Mouse (Mus musculus): ENCODE results near the gene Eif3k. TPM values are rescaled to one million over a fixed set of nuclear protein-coding genes. Genes with fewer than 3 reads are reported as not detected.
A peak's percentile ranks its signal among the peaks of the same experiment; 100 is the strongest.

Gene Eif3k
- polyA plus RNA-seq (2012; rRNA removed): 218 and 234 TPM in 2 replicates

- WGBS: under 1% methylated on average over 36 of the region's 36 CpGs
- Histone ChIP-seq H3K27me3 (ENCODE audit: control insufficient read depth, insufficient read depth, low read length) (no peaks in the 10 kb centered on the region), H3K4me1 (ENCODE audit: control insufficient read depth, insufficient read depth, insufficient read length) (peaks cover 12% of the 10 kb centered on the region; the same call in 1 of the 2 replicates), H3K36me3 (ENCODE audit: control insufficient read depth, insufficient read depth, low read length) (peaks cover 22% of the 10 kb centered on the region), H3K27ac (ENCODE audit: insufficient read depth, low read length) (peak within 1 kb of the TSS; percentile 95), H3K4me3 (ENCODE audit: extremely low read depth, insufficient read depth, insufficient read length) (peak within 1 kb of the TSS; percentile 77)
- no peak for TF ChIP-seq CTCF (IDR thresholded peaks at IDR 0.05; ENCODE audit: extremely low read depth, insufficient read depth, insufficient read length, insufficient replicate concordance)
- peak; percentile 44; the same call in 1 of the 2 replicates for TF ChIP-seq POLR2A (IDR thresholded peaks at IDR 0.05; ENCODE audit: low read depth, low read length)
- peak; percentile 95 to 99 for DNase-seq (ENCODE audit: low read depth in 1 of 2, low spot score in 2 of 2)
Measured at GRCm38 (mm10) chr7:28981651-28982273, at the start of gene Eif3k, which contains the start of gene Map4k1. Gene Eif3k, minus strand, starts transcription at chr7:28981864. Gene Map4k1, plus strand, starts transcription at chr7:28982050.

GRCm38 (mm10) chr7:29029690-29030656 lies 48.3 kb upstream of the Eif3k start:
- DNase-seq (ENCODE audit: low read depth in 1 of 2, low spot score in 2 of 2): no peak
- no peak overlapping the region for H3K4me3 ChIP-seq (ENCODE audit: extremely low read depth, insufficient read depth, insufficient read length)
- no peak overlapping the region for H3K27ac ChIP-seq (ENCODE audit: insufficient read depth, low read length)
- WGBS: 73% methylated on average over 14 of the region's 14 CpGs
- no peaks in the 10 kb centered on the region for H3K36me3 ChIP-seq (ENCODE audit: control insufficient read depth, insufficient read depth, low read length)
- H3K4me1 ChIP-seq (ENCODE audit: control insufficient read depth, insufficient read depth, insufficient read length): peaks cover 5% of the 10 kb centered on the region; the same call in 1 of the 2 replicates
- TF ChIP-seq POLR2A (IDR thresholded peaks at IDR 0.05; ENCODE audit: low read depth, low read length): no peak
- TF ChIP-seq CTCF (IDR thresholded peaks at IDR 0.05; ENCODE audit: extremely low read depth, insufficient read depth, insufficient read length, insufficient replicate concordance): no peak
- H3K27me3 ChIP-seq (ENCODE audit: control insufficient read depth, insufficient read depth, low read length): no peaks in the 10 kb centered on the region

GRCm38 (mm10) chr7:29028761-29029160 lies 47.1 kb upstream of the Eif3k start:
- Histone ChIP-seq H3K36me3 (ENCODE audit: control insufficient read depth, insufficient read depth, low read length) (no peaks in the 10 kb centered on the region), H3K27ac (ENCODE audit: insufficient read depth, low read length) (no peak overlapping the region), H3K4me1 (ENCODE audit: control insufficient read depth, insufficient read depth, insufficient read length) (peaks cover 6% of the 10 kb centered on the region; the same call in 1 of the 2 replicates), H3K4me3 (ENCODE audit: extremely low read depth, insufficient read depth, insufficient read length) (no peak overlapping the region), H3K27me3 (ENCODE audit: control insufficient read depth, insufficient read depth, low read length) (no peaks in the 10 kb centered on the region)
- TF ChIP-seq POLR2A (IDR thresholded peaks at IDR 0.05; ENCODE audit: low read depth, low read length) (no peak), CTCF (IDR thresholded peaks at IDR 0.05; ENCODE audit: extremely low read depth, insufficient read depth, insufficient read length, insufficient replicate concordance) (no peak)
- DNase-seq (ENCODE audit: low read depth in 1 of 2, low spot score in 2 of 2): no peak
- 90% methylated on average over 6 of the region's 6 CpGs for WGBS

- Histone ChIP-seq H3K4me1 (ENCODE audit: control insufficient read depth, insufficient read depth, insufficient read length) (peaks cover 6% of the 10 kb centered on the region; the same call in 1 of the 2 replicates), H3K36me3 (ENCODE audit: control insufficient read depth, insufficient read depth, low read length) (no peaks in the 10 kb centered on the region), H3K27me3 (ENCODE audit: control insufficient read depth, insufficient read depth, low read length) (no peaks in the 10 kb centered on the region), H3K27ac (ENCODE audit: insufficient read depth, low read length) (no peak overlapping the region), H3K4me3 (ENCODE audit: extremely low read depth, insufficient read depth, insufficient read length) (no peak overlapping the region)
- no peak for DNase-seq (ENCODE audit: low read depth in 1 of 2, low spot score in 2 of 2)
- WGBS: 83% methylated on average over 4 of the region's 4 CpGs
- TF ChIP-seq POLR2A (IDR thresholded peaks at IDR 0.05; ENCODE audit: low read depth, low read length): no peak
- TF ChIP-seq CTCF (IDR thresholded peaks at IDR 0.05; ENCODE audit: extremely low read depth, insufficient read depth, insufficient read length, insufficient replicate concordance): no peak
Measured at GRCm38 (mm10) chr7:29026811-29027210, 45.1 kb upstream of the Eif3k start.

GRCm38 (mm10) chr7:29026195-29026594 lies 44.5 kb upstream of the Eif3k start:
- TF ChIP-seq CTCF (IDR thresholded peaks at IDR 0.05; ENCODE audit: extremely low read depth, insufficient read depth, insufficient read length, insufficient replicate concordance): no peak
- TF ChIP-seq POLR2A (IDR thresholded peaks at IDR 0.05; ENCODE audit: low read depth, low read length): no peak
- no peak for DNase-seq (ENCODE audit: low read depth in 1 of 2, low spot score in 2 of 2)
- no peaks in the 10 kb centered on the region for H3K36me3 ChIP-seq (ENCODE audit: control insufficient read depth, insufficient read depth, low read length)
- 79% methylated on average over 5 of the region's 5 CpGs for WGBS
- peaks cover 6% of the 10 kb centered on the region; the same call in 1 of the 2 replicates for H3K4me1 ChIP-seq (ENCODE audit: control insufficient read depth, insufficient read depth, insufficient read length)
- H3K27ac ChIP-seq (ENCODE audit: insufficient read depth, low read length): no peak overlapping the region
- H3K4me3 ChIP-seq (ENCODE audit: extremely low read depth, insufficient read depth, insufficient read length): no peak overlapping the region
- no peaks in the 10 kb centered on the region for H3K27me3 ChIP-seq (ENCODE audit: control insufficient read depth, insufficient read depth, low read length)

GRCm38 (mm10) chr7:29025566-29025965 lies 43.9 kb upstream of the Eif3k start:
- Histone ChIP-seq H3K36me3 (ENCODE audit: control insufficient read depth, insufficient read depth, low read length) (no peaks in the 10 kb centered on the region), H3K27me3 (ENCODE audit: control insufficient read depth, insufficient read depth, low read length) (no peaks in the 10 kb centered on the region), H3K27ac (ENCODE audit: insufficient read depth, low read length) (no peak overlapping the region), H3K4me3 (ENCODE audit: extremely low read depth, insufficient read depth, insufficient read length) (no peak overlapping the region), H3K4me1 (ENCODE audit: control insufficient read depth, insufficient read depth, insufficient read length) (peaks cover 6% of the 10 kb centered on the region; the same call in 1 of the 2 replicates)
- peak in 1 of 2 experiments; percentile 60 for DNase-seq (ENCODE audit: low read depth in 1 of 2, low spot score in 2 of 2)
- TF ChIP-seq POLR2A (IDR thresholded peaks at IDR 0.05; ENCODE audit: low read depth, low read length): no peak
- WGBS: 45% methylated on average over 7 of the region's 7 CpGs

Data from spleen, adult 2 months (tissue).